Mouse (Mus musculus) adipocyte (in vitro differentiated cells): ENCODE measurements around the gene Cfap299.
A peak's percentile ranks its signal among the peaks of the same experiment; 100 is the strongest.

Experiments used
- DNase-seq: peaks from one replicate; pipeline ENCODE4 v3.0.0-alpha.2; 2016; ENCODE audit warnings: low spot score

Cfap299 gene

GRCm38 (mm10) chr5:98833760-98834159 is 504.7 kb downstream of the Cfap299 start:
- no peak for DNase-seq

DNA sequence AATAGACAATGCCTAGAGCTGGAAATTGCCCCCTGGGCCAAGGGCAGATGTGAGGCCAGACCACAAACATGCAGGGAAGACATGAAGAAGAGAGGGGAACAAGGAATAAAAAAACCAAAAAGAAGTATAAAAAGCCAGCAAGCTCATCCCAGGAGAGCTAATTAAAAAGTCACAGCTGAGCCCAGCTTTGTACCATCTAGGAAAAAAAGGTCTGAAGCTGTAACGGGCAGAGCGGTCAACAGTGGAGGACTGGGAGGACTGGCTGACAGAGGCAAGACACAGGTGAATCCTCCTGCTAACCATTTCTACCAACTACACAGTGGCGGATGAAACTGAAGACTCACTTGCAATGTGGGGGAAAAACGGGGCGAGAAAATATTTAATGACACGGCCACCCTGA is 505.2 kb downstream of the Cfap299 start:
- DNase-seq: no peak

DNA sequence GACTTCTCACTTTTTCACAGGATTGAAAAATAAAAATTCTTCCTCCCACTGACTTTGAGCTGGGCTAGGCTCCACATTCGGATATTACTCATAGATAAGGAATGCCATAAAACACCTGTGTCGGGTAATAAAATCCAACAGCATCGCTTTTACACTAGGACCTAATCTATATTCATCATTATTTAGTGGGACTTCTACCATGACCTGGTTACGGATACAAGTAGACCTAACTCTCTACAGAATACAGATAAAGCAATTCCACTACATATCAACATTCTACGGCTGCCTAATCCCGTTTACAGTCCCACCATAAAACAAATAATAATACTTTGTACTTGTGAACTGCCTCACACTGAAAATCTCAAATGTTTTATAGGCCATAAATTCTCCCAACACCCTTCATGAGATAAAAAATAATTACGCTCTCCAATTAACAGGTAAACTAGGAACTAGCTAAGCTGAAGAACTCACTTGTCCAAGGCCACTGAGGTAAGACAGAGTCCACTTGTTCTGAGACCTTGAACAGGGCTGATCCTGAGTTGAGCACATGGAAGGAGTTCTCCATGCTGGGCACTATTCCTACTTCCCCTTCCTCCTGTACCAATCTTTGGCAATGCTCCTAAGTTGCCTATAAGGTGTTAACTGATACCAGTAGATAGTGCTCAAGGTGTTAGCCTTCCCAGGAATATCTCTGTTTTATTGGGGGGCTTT is 513.7 kb downstream of the Cfap299 start:
- DNase-seq: no peak

- DNase-seq: peak; percentile 40
These were observed 515.6 kb downstream of the Cfap299 start for GRCm38 (mm10) chr5:98844664-98845063.
